Mouse (Mus musculus): ENCODE results near the gene Ulk4. TPM values are rescaled to one million over a fixed set of nuclear protein-coding genes. Genes with fewer than 3 reads are reported as not detected.

The Ulk4 gene
- polyA plus RNA-seq, 1 experiment from 2014 or later = 134 TPM

GRCm38 (mm10) chr9:121117936-121118335, 159.1 kb downstream of the Ulk4 start:
- Histone ChIP-seq H3K27me3 (ENCODE audit: control insufficient read depth, insufficient read depth, low read length) (no peaks in the 10 kb centered on the region), H3K27ac (ENCODE audit: low read length) (peak overlapping the region; percentile 58), H3K4me1 (ENCODE audit: control insufficient read depth, insufficient read depth, low read length) (peaks cover 16% of the 10 kb centered on the region; the same call in 1 of the 2 replicates), H3K9ac (replicated peaks; ENCODE audit: low read depth, low read length) (no peak overlapping the region), H3K9me3 (ENCODE audit: control insufficient read depth, low read depth, low read length) (no peaks in the 10 kb centered on the region), H3K4me3 (ENCODE audit: low read depth, low read length) (no peak overlapping the region), H3K36me3 (ENCODE audit: control insufficient read depth, insufficient read depth, low read length) (no peaks in the 10 kb centered on the region), H3K4me2 (replicated peaks; ENCODE audit: low read depth, low read length) (no peak overlapping the region)
- WGBS = 77% methylated on average over 4 of the region's 4 CpGs
- no peak for ATAC-seq (ENCODE audit: insufficient number of reproducible peaks, insufficient read depth, low FRiP score, low read depth)

GRCm38 (mm10) chr9:121112131-121112530, 164.9 kb downstream of the Ulk4 start:
- WGBS = 29% methylated on average over 1 of the region's 1 CpGs
- H3K27me3 ChIP-seq (ENCODE audit: control insufficient read depth, insufficient read depth, low read length) = no peaks in the 10 kb centered on the region
- peaks cover 6% of the 10 kb centered on the region; the same call in 1 of the 2 replicates for H3K4me1 ChIP-seq (ENCODE audit: control insufficient read depth, insufficient read depth, low read length)
- H3K4me3 ChIP-seq (ENCODE audit: low read depth, low read length) = no peak overlapping the region
- no peaks in the 10 kb centered on the region for H3K36me3 ChIP-seq (ENCODE audit: control insufficient read depth, insufficient read depth, low read length)
- no peaks in the 10 kb centered on the region for H3K9me3 ChIP-seq (ENCODE audit: control insufficient read depth, low read depth, low read length)
- no peak overlapping the region for H3K4me2 ChIP-seq (replicated peaks; ENCODE audit: low read depth, low read length)
- H3K9ac ChIP-seq (replicated peaks; ENCODE audit: low read depth, low read length) = no peak overlapping the region
- no peak for ATAC-seq (ENCODE audit: insufficient number of reproducible peaks, insufficient read depth, low FRiP score, low read depth)
- peak overlapping the region; percentile 30; the same call in 1 of the 2 replicates for H3K27ac ChIP-seq (ENCODE audit: low read length)

- H3K27me3 ChIP-seq (ENCODE audit: control insufficient read depth, insufficient read depth, low read length) = no peaks in the 10 kb centered on the region
- H3K27ac ChIP-seq (ENCODE audit: low read length) = no peak overlapping the region
- ATAC-seq (ENCODE audit: insufficient number of reproducible peaks, insufficient read depth, low FRiP score, low read depth) = no peak
Observed at GRCm38 (mm10) chr9:121108110-121108509, 168.9 kb downstream of the Ulk4 start.

GRCm38 (mm10) chr9:121107643-121108042, 169.4 kb downstream of the Ulk4 start:
- H3K36me3 ChIP-seq (ENCODE audit: control insufficient read depth, insufficient read depth, low read length) = no peaks in the 10 kb centered on the region
- peaks cover 6% of the 10 kb centered on the region; the same call in 1 of the 2 replicates for H3K4me1 ChIP-seq (ENCODE audit: control insufficient read depth, insufficient read depth, low read length)
- H3K9me3 ChIP-seq (ENCODE audit: control insufficient read depth, low read depth, low read length) = no peaks in the 10 kb centered on the region
- no peak for ATAC-seq (ENCODE audit: insufficient number of reproducible peaks, insufficient read depth, low FRiP score, low read depth)
- no peak overlapping the region for H3K27ac ChIP-seq (ENCODE audit: low read length)
- H3K27me3 ChIP-seq (ENCODE audit: control insufficient read depth, insufficient read depth, low read length) = no peaks in the 10 kb centered on the region
- no peak overlapping the region for H3K4me2 ChIP-seq (replicated peaks; ENCODE audit: low read depth, low read length)
- no peak overlapping the region for H3K9ac ChIP-seq (replicated peaks; ENCODE audit: low read depth, low read length)
- no peak overlapping the region for H3K4me3 ChIP-seq (ENCODE audit: low read depth, low read length)
- WGBS = 69% methylated on average over 5 of the region's 5 CpGs

More at GRCm38 (mm10) chr9:121108110-121108509, 168.9 kb downstream of the Ulk4 start:
- Histone ChIP-seq H3K4me2 (replicated peaks; ENCODE audit: low read depth, low read length) (no peak overlapping the region), H3K9ac (replicated peaks; ENCODE audit: low read depth, low read length) (no peak overlapping the region), H3K4me1 (ENCODE audit: control insufficient read depth, insufficient read depth, low read length) (peaks cover 6% of the 10 kb centered on the region; the same call in 1 of the 2 replicates), H3K9me3 (ENCODE audit: control insufficient read depth, low read depth, low read length) (no peaks in the 10 kb centered on the region), H3K36me3 (ENCODE audit: control insufficient read depth, insufficient read depth, low read length) (no peaks in the 10 kb centered on the region), H3K4me3 (ENCODE audit: low read depth, low read length) (no peak overlapping the region)
- WGBS = 25% methylated on average over 10 of the region's 10 CpGs

GRCm38 (mm10) chr9:121107101-121107500, 169.9 kb downstream of the Ulk4 start:
- WGBS = 40% methylated on average over 11 of the region's 11 CpGs
- Histone ChIP-seq H3K4me1 (ENCODE audit: control insufficient read depth, insufficient read depth, low read length) (peaks cover 6% of the 10 kb centered on the region; the same call in 1 of the 2 replicates), H3K27ac (ENCODE audit: low read length) (no peak overlapping the region), H3K27me3 (ENCODE audit: control insufficient read depth, insufficient read depth, low read length) (no peaks in the 10 kb centered on the region), H3K4me2 (replicated peaks; ENCODE audit: low read depth, low read length) (no peak overlapping the region), H3K4me3 (ENCODE audit: low read depth, low read length) (no peak overlapping the region), H3K9me3 (ENCODE audit: control insufficient read depth, low read depth, low read length) (no peaks in the 10 kb centered on the region), H3K36me3 (ENCODE audit: control insufficient read depth, insufficient read depth, low read length) (no peaks in the 10 kb centered on the region), H3K9ac (replicated peaks; ENCODE audit: low read depth, low read length) (no peak overlapping the region)
- ATAC-seq (ENCODE audit: insufficient number of reproducible peaks, insufficient read depth, low FRiP score, low read depth) = no peak

GRCm38 (mm10) chr9:121101516-121101915, 175.5 kb downstream of the Ulk4 start:
- Histone ChIP-seq H3K9ac (replicated peaks; ENCODE audit: low read depth, low read length) (no peak overlapping the region), H3K27ac (ENCODE audit: low read length) (no peak overlapping the region), H3K4me3 (ENCODE audit: low read depth, low read length) (no peak overlapping the region), H3K4me2 (replicated peaks; ENCODE audit: low read depth, low read length) (no peak overlapping the region), H3K36me3 (ENCODE audit: control insufficient read depth, insufficient read depth, low read length) (no peaks in the 10 kb centered on the region), H3K9me3 (ENCODE audit: control insufficient read depth, low read depth, low read length) (no peaks in the 10 kb centered on the region), H3K27me3 (ENCODE audit: control insufficient read depth, insufficient read depth, low read length) (no peaks in the 10 kb centered on the region), H3K4me1 (ENCODE audit: control insufficient read depth, insufficient read depth, low read length) (no peaks in the 10 kb centered on the region)
- whole genome bisulfite sequencing = 80% methylated on average over 10 of the region's 10 CpGs
- ATAC-seq (ENCODE audit: insufficient number of reproducible peaks, insufficient read depth, low FRiP score, low read depth) = no peak

GRCm38 (mm10) chr9:121099453-121099852, 177.5 kb downstream of the Ulk4 start:
- WGBS = 89% methylated on average over 10 of the region's 10 CpGs

GRCm38 (mm10) chr9:121093760-121094159, 183.2 kb downstream of the Ulk4 start:
- ATAC-seq (ENCODE audit: insufficient number of reproducible peaks, insufficient read depth, low FRiP score, low read depth) = no peak

More at GRCm38 (mm10) chr9:121099453-121099852, 177.5 kb downstream of the Ulk4 start:
- Histone ChIP-seq H3K4me1 (ENCODE audit: control insufficient read depth, insufficient read depth, low read length) (no peaks in the 10 kb centered on the region), H3K27ac (ENCODE audit: low read length) (no peak overlapping the region), H3K9me3 (ENCODE audit: control insufficient read depth, low read depth, low read length) (no peaks in the 10 kb centered on the region), H3K4me3 (ENCODE audit: low read depth, low read length) (no peak overlapping the region), H3K36me3 (ENCODE audit: control insufficient read depth, insufficient read depth, low read length) (no peaks in the 10 kb centered on the region), H3K4me2 (replicated peaks; ENCODE audit: low read depth, low read length) (no peak overlapping the region), H3K27me3 (ENCODE audit: control insufficient read depth, insufficient read depth, low read length) (no peaks in the 10 kb centered on the region), H3K9ac (replicated peaks; ENCODE audit: low read depth, low read length) (no peak overlapping the region)
- no peak for ATAC-seq (ENCODE audit: insufficient number of reproducible peaks, insufficient read depth, low FRiP score, low read depth)

GRCm38 (mm10) chr9:121092568-121092967, 184.4 kb downstream of the Ulk4 start:
- WGBS = 82% methylated on average over 5 of the region's 5 CpGs
- H3K4me3 ChIP-seq (ENCODE audit: low read depth, low read length) = no peak overlapping the region
- no peak for ATAC-seq (ENCODE audit: insufficient number of reproducible peaks, insufficient read depth, low FRiP score, low read depth)
- no peak overlapping the region for H3K4me2 ChIP-seq (replicated peaks; ENCODE audit: low read depth, low read length)
- H3K36me3 ChIP-seq (ENCODE audit: control insufficient read depth, insufficient read depth, low read length) = no peaks in the 10 kb centered on the region
- H3K9me3 ChIP-seq (ENCODE audit: control insufficient read depth, low read depth, low read length) = no peaks in the 10 kb centered on the region
- H3K9ac ChIP-seq (replicated peaks; ENCODE audit: low read depth, low read length) = no peak overlapping the region
- H3K27ac ChIP-seq (ENCODE audit: low read length) = no peak overlapping the region
- H3K27me3 ChIP-seq (ENCODE audit: control insufficient read depth, insufficient read depth, low read length) = no peaks in the 10 kb centered on the region
- no peaks in the 10 kb centered on the region for H3K4me1 ChIP-seq (ENCODE audit: control insufficient read depth, insufficient read depth, low read length)

More at GRCm38 (mm10) chr9:121093760-121094159, 183.2 kb downstream of the Ulk4 start:
- no peaks in the 10 kb centered on the region for H3K4me1 ChIP-seq (ENCODE audit: control insufficient read depth, insufficient read depth, low read length)
- H3K4me2 ChIP-seq (replicated peaks; ENCODE audit: low read depth, low read length) = no peak overlapping the region
- H3K27me3 ChIP-seq (ENCODE audit: control insufficient read depth, insufficient read depth, low read length) = no peaks in the 10 kb centered on the region
- H3K36me3 ChIP-seq (ENCODE audit: control insufficient read depth, insufficient read depth, low read length) = no peaks in the 10 kb centered on the region
- H3K9ac ChIP-seq (replicated peaks; ENCODE audit: low read depth, low read length) = no peak overlapping the region
- no peaks in the 10 kb centered on the region for H3K9me3 ChIP-seq (ENCODE audit: control insufficient read depth, low read depth, low read length)
- no peak overlapping the region for H3K4me3 ChIP-seq (ENCODE audit: low read depth, low read length)
- H3K27ac ChIP-seq (ENCODE audit: low read length) = no peak overlapping the region
- 63% methylated on average over 7 of the region's 7 CpGs for WGBS
